Mouse (Mus musculus) limb, embryonic 10.5 days (tissue): ENCODE measurements at regions not wholly inside any gene's neighbourhood (a gene's known extent, or its start where the extent isn't known, plus 50 kb on each side); places are given as distances from the start of the nearest gene placed in this dataset.

ENCODE experiments used
- DNase-seq: peaks from one replicate; pipeline ENCODE4 v3.0.0-alpha.2; 2017; ENCODE audit warnings: low spot score
- H3K27ac ChIP-seq: fragments of 300-500 bp; sonication (generic); 2 replicates; pipeline ENCODE4 v1.5.1; 2016; ENCODE audit warnings: mild to moderate bottlenecking
- H3K27me3 ChIP-seq: fragments of 300-500 bp; sonication (generic); 2 replicates; pipeline ENCODE4 v1.6.1; 2016; ENCODE audit warnings: low read depth, mild to moderate bottlenecking; ENCODE audit not compliant: poor library complexity, severe bottlenecking
- H3K36me3 ChIP-seq: fragments of 300-500 bp; sonication (generic); 2 replicates; pipeline ENCODE4 v1.6.1; 2016; ENCODE audit warnings: mild to moderate bottlenecking, moderate library complexity
- H3K4me1 ChIP-seq: fragments of 300-500 bp; sonication (generic); 2 replicates; pipeline ENCODE4 v1.6.1; 2016
- H3K4me3 ChIP-seq: fragments of 300-500 bp; sonication (generic); 2 replicates; pipeline ENCODE4 v1.5.1; 2016; ENCODE audit warnings: mild to moderate bottlenecking, moderate library complexity
- H3K9me3 ChIP-seq: fragments of 300-500 bp; sonication (generic); replicated peaks from 2 replicates; pipeline ENCODE4 v1.6.1; 2016; ENCODE audit warnings: mild to moderate bottlenecking
- WGBS: fragments of 180-500 bp; shearing (Covaris S2); methylation state at CpG from one replicate; pipeline ENCODE4 v1.1.7; 2016; 5-methylcytosine and 5-hydroxymethylcytosine counted together

DNA sequence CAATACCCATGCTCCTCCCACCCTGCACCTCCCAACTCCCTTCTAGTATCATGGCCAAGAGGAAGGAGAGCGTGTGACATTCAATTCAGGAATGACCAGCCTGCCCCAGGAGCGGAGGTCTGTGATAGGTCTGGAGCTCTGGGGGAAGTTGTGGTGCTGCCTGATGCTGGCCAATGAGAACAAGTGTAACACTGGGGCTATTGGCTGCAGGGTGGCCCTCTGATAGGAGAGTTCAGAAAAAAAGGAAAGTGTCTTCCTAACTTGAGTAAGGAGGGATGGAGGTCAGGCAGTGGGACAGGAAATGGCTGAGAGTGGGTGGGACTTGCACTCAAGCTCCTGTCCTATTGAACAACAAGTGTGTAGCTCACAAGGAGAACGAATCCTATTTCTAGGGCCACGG is 111.7 kb upstream of the Rcn1 start:
- no peaks in the 10 kb centered on the region for H3K9me3 ChIP-seq
- WGBS, result 85% methylated on average over 4 of the region's 4 CpGs
- H3K4me1 ChIP-seq, result no peaks in the 10 kb centered on the region
- H3K27me3 ChIP-seq, result no peaks in the 10 kb centered on the region
- H3K36me3 ChIP-seq, result no peaks in the 10 kb centered on the region
- H3K27ac ChIP-seq, result no peak overlapping the region
- no peak overlapping the region for H3K4me3 ChIP-seq
- peak; percentile 25 for DNase-seq

DNA sequence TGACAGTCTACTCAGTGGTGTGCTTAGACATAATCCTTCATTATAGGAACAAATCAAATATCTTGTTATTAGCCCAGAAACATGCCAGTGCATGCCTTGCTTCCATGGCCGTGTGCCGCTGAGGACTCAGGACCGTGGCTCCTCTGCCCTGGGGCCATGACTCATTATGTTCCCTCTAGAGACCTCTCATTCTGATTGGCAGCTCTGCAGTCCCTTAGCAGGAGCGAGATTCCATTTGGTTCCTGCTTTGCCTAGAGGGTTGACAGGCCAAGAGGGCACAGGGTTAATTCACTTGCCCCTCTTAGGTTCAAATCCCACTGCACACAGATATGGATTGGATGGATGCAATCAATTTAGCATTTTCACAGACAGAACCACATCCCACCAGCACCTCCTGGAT is 112.6 kb upstream of the Rcn1 start:
- no peaks in the 10 kb centered on the region for H3K27me3 ChIP-seq
- 66% methylated on average over 4 of the region's 4 CpGs for WGBS
- no peaks in the 10 kb centered on the region for H3K9me3 ChIP-seq
- DNase-seq, result peak; percentile 28
- H3K4me3 ChIP-seq, result no peak overlapping the region
- no peak overlapping the region for H3K27ac ChIP-seq
- no peaks in the 10 kb centered on the region for H3K4me1 ChIP-seq
- no peaks in the 10 kb centered on the region for H3K36me3 ChIP-seq

DNA sequence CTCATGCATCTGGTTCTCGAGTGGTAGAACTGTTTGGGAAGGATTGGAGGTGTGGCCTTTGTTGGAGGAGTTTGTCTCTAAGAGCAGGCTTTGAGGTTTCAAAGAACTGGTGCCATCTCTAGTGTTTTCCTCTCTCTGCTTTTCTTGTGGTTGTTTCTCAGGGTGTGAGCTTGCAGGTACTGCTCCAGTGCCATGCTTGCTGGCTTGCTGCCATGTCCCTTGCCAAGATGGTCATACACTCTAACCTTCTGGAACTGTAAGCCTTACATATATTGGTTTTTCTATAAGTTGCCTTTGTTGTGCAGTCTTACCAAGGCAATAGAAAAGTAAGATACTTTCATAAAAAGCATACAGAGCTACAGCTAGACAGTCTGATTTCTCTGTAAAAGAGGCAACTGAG is 115.1 kb upstream of the Rcn1 start:
- 81% methylated on average over 1 of the region's 1 CpGs for WGBS
- Histone ChIP-seq H3K9me3 (no peaks in the 10 kb centered on the region), H3K4me3 (no peak overlapping the region), H3K27me3 (no peaks in the 10 kb centered on the region), H3K36me3 (no peaks in the 10 kb centered on the region), H3K27ac (no peak overlapping the region), H3K4me1 (no peaks in the 10 kb centered on the region)
- DNase-seq, result peak; percentile 3

DNA sequence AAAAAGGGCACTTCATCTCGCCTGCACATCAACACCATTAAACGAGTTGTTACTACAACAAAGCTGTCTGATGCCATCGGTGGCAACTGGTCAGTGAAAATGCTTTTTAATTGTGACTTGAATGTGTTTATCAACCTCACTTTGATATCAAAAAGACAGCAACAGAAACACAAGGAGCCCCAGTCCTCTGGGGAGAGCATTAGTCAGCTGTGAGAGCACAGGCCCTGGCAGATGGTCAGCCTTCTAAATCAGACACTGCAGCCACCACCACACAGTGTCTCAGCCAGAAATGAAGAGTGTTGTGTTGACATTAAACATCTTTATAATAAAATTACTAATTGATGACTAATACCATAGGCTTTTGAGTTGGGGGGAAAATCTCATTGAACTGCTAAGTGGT is 115.8 kb upstream of the Rcn1 start:
- H3K4me3 ChIP-seq, result no peak overlapping the region
- no peaks in the 10 kb centered on the region for H3K9me3 ChIP-seq
- no peaks in the 10 kb centered on the region for H3K27me3 ChIP-seq
- WGBS, result 83% methylated on average over 3 of the region's 3 CpGs
- no peaks in the 10 kb centered on the region for H3K36me3 ChIP-seq
- no peak for DNase-seq
- no peak overlapping the region for H3K27ac ChIP-seq
- H3K4me1 ChIP-seq, result no peaks in the 10 kb centered on the region

DNA sequence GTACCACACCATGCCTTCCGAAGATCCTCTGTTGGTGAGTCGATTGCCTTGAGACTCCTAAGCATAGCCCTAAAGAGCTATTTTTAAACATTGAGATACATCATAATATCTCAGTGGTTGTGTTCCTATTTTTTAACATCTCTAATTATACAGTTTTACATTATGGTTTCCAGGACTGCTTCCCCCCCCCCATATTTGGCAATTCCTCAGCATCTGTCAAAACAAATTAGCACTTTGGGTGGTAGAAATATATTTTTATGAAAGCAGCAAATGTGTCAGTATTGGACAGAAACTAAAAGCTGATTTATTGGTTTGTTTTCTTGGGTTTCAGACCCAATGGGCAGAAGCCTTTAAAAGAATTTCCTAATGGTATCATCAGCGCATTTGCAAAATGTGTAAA is 116.2 kb upstream of the Rcn1 start:
- Histone ChIP-seq H3K4me3 (no peak overlapping the region), H3K27me3 (no peaks in the 10 kb centered on the region), H3K9me3 (no peaks in the 10 kb centered on the region), H3K4me1 (no peaks in the 10 kb centered on the region), H3K27ac (no peak overlapping the region), H3K36me3 (no peaks in the 10 kb centered on the region)
- peak; percentile 2 for DNase-seq
- 91% methylated on average over 3 of the region's 3 CpGs for WGBS

DNA sequence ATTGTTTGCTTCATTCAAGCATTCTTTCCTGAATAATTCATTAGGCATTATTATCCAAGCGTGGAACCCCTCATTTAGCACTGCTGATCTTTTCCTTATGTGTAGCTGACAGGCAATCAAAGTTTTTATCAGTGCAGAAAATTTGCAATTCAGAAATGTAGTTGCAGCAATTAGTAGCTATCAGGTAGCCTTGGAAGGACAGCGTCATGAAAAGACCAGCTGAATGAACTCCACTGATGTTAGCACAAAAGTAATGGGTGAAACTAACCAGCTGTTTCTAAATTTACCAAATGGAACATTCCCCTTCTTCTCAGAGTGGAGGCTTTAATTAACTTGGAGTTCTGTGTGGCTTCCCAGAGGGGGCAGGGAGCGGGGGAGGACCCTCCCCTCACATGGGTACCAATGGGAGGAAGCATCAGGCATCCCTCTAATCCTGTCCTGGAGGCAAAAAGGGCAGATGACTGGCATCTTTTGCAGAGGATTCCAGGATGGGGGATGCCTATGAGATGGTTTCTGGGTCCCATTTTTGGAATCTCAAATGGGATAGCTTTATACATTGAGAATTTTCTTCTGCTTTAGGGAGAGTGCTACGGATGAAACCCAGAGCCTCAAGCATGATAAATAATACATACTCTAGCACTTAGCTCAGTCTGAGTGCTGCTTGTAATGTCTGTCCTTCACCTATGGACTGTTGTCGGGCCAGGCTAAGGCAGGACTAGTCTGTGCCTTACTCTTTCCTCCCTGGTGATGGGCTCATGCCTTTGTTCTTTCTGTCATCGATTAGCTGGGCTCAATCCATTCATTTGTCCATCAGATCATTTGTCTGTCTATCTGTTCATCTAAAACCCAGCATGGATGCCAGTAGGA is 117.4 kb upstream of the Rcn1 start:
- DNase-seq, result peak; percentile 20
- Histone ChIP-seq H3K9me3 (no peaks in the 10 kb centered on the region), H3K27me3 (no peaks in the 10 kb centered on the region), H3K36me3 (no peaks in the 10 kb centered on the region), H3K4me3 (no peak overlapping the region), H3K27ac (no peak overlapping the region), H3K4me1 (no peaks in the 10 kb centered on the region)
- WGBS, result 72% methylated on average over 6 of the region's 6 CpGs

DNA sequence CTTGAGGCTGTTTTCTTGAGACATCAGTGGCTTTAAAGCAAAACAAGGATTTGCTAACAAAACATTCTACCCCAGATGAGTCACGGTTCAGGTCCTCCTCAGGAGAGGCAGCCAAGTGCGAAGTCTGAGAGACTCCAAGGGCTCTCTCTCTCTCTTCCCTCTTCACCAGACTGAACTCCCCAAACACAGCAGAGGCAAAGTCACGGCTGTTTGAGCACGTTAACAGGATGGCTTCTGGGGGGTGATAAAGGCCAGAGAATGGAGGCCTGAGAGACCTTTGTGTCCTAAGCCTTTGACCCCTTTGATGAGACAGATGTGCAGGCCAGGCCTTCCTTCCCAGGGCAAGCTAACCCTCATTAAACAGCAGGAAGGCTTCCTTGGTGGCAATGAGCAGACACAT is 122.7 kb upstream of the Rcn1 start:
- Histone ChIP-seq H3K9me3 (no peaks in the 10 kb centered on the region), H3K27me3 (0 out of 2 replicates have a peak, but pooled peaks cover 3% of the 10 kb centered on the region), H3K4me3 (no peak overlapping the region), H3K27ac (no peak overlapping the region), H3K36me3 (no peaks in the 10 kb centered on the region), H3K4me1 (peaks cover 9% of the 10 kb centered on the region; the same call in 1 of the 2 replicates)
- WGBS, result 22% methylated on average over 4 of the region's 4 CpGs
- peak; percentile 18 for DNase-seq

DNA sequence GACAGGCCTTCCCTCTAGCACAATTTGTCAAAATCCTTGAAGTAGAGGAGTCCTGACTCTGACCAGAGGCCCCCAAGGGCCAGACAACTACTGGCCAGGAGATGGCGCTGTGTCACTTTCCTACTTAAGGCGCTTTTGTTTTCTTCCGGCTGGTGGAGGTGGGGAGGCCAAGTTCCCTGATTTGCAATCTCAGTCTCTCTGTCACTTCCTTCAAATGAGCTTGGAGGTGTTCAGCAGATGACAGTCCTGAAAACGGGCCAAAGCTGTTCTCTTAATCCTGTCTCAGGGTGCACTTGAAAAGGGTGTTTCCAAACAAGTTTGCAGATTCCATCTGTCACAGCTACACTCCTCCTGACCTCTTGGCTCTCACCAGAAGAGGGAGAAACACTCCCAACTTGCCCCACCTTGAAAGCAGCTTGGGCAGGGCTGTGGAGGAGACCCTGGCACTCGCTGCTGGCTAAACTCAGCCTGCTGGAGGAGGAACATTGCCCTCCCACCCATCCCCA is 124.2 kb upstream of the Rcn1 start:
- 9% methylated on average over 5 of the region's 5 CpGs for WGBS
- DNase-seq, result peak; percentile 70

DNA sequence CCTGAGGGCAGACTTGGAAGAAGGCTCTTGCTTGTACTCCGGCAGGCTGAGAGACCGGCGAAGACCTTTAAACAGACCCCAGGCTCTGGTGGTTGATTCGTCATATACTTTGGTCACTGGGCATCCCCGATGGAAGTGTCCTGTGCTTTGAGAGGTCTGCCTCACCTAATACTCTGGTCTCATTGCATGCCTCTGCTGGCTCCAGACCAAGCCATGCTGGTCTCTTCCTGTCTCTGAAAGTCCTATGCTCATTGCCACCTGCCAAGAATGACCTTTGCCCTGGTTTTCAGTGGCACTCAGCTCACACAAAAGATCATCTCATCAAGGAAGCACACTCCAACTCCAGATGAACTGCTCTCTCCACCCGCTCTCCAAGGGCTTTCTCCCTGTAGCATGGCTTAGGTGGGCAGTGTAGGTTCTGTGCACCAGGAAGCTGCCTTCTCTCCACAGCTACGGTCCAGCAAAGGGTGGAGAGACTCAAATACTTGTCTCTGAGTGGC is 126.0 kb upstream of the Rcn1 start:
- H3K9me3 ChIP-seq, result no peaks in the 10 kb centered on the region
- DNase-seq, result no peak
- H3K27ac ChIP-seq, result no peak overlapping the region
- H3K4me1 ChIP-seq, result peaks cover 9% of the 10 kb centered on the region; the same call in 1 of the 2 replicates
- no peak overlapping the region for H3K4me3 ChIP-seq
- WGBS, result 76% methylated on average over 7 of the region's 7 CpGs
- 0 out of 2 replicates have a peak, but pooled peaks cover 3% of the 10 kb centered on the region for H3K27me3 ChIP-seq
- H3K36me3 ChIP-seq, result no peaks in the 10 kb centered on the region

More for the DNA sequence above, 124.2 kb upstream of the Rcn1 start:
- H3K4me1 ChIP-seq, result peaks cover 9% of the 10 kb centered on the region; the same call in 1 of the 2 replicates
- H3K9me3 ChIP-seq, result no peaks in the 10 kb centered on the region
- no peak overlapping the region for H3K27ac ChIP-seq
- no peaks in the 10 kb centered on the region for H3K36me3 ChIP-seq
- H3K27me3 ChIP-seq, result 0 out of 2 replicates have a peak, but pooled peaks cover 3% of the 10 kb centered on the region
- H3K4me3 ChIP-seq, result no peak overlapping the region

DNA sequence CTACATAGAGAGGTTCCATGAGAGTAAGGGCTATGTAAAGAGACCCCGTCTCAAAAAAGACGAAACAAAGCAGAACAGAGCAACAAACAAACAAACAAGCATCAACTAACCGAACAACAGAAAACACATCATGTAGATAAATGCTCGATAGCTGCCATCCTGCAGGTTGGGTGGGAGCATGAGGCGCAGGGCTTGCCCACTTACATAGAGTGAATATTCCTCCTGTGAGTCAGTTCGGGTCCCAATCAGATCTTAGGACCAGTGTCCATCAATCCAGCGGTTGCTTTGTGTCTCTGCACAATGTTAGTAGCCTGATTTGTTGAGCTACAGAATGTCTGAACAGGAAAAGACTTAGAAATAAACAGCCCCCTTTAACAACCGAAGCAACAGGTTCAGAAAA is 129.4 kb upstream of the Rcn1 start:
- H3K4me3 ChIP-seq, result no peak overlapping the region
- WGBS, result 93% methylated on average over 8 of the region's 8 CpGs
- no peaks in the 10 kb centered on the region for H3K9me3 ChIP-seq
- H3K27ac ChIP-seq, result no peak overlapping the region
- H3K36me3 ChIP-seq, result no peaks in the 10 kb centered on the region
- H3K4me1 ChIP-seq, result peaks cover 1% of the 10 kb centered on the region; the same call in 1 of the 2 replicates
- DNase-seq, result no peak
- H3K27me3 ChIP-seq, result no peaks in the 10 kb centered on the region

DNA sequence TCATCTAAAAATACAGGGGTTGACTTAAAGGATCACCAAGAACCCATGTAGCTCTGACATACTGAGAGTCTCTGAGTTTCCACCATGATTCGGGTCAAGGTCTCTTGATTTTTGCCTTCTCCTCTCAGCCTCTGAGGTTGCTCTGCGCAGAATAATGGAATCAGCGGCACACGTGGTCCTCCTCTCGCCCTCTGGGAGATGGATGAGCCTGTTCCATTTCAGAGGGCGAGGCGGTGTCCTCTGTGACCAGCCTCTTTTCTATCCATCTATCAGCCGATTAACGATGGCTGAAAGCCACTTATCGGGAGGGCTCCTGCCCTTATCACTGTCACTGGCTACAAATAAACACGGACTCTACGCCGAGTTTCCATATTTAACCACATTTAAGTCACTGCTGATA is 124.6 kb upstream of the Pax6 start:
- 88% methylated on average over 13 of the region's 13 CpGs for WGBS
- no peak for DNase-seq
- H3K27ac ChIP-seq, result no peak overlapping the region
- no peak overlapping the region for H3K4me3 ChIP-seq
- no peaks in the 10 kb centered on the region for H3K27me3 ChIP-seq
- no peaks in the 10 kb centered on the region for H3K4me1 ChIP-seq
- no peaks in the 10 kb centered on the region for H3K9me3 ChIP-seq
- no peaks in the 10 kb centered on the region for H3K36me3 ChIP-seq

DNA sequence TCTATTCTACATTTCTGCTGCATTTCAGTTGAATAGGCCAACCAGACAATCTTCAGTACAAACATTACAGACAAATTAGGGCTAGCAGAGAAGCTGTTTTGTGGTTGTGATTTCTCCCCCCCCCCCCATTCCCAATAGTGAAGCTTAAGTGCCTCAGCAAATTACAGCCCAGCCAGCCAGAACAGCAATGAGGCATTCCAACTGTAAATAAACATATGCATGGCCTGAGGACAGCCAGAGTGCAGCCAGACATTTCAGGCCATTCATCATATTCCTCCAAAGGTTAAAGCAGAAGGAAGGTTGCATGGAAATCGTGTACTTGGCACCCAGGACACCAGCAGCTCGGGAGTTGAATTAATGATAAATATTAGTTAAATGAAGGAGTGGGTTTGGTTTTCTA is 116.6 kb upstream of the Pax6 start:
- H3K9me3 ChIP-seq, result no peaks in the 10 kb centered on the region
- WGBS, result 77% methylated on average over 2 of the region's 2 CpGs
- H3K27ac ChIP-seq, result no peak overlapping the region
- no peak for DNase-seq
- no peaks in the 10 kb centered on the region for H3K36me3 ChIP-seq
- H3K27me3 ChIP-seq, result no peaks in the 10 kb centered on the region
- H3K4me1 ChIP-seq, result no peaks in the 10 kb centered on the region
- no peak overlapping the region for H3K4me3 ChIP-seq

DNA sequence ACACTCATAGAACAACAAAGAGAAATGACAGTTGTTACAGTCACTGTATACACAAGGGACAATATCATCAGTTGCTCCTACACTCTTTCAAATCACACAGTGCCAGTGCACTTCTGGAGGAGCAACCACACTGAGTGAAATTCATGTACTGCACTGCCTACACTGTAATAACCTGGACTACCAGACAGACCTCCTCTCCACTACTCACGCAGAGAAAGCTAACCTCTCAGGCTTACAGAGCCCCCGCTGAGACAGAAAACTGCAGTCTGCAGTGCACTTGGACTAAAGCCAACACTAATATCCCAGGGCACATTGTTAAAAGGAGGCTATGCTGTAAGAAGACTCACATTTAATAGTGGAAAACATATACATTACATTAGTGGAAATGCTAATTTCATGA is 81.9 kb upstream of the Pax6 start:
- H3K4me3 ChIP-seq, result no peak overlapping the region
- 80% methylated on average over 2 of the region's 2 CpGs for WGBS
- no peak for DNase-seq
- no peak overlapping the region for H3K27ac ChIP-seq
- H3K4me1 ChIP-seq, result no peaks in the 10 kb centered on the region
- H3K27me3 ChIP-seq, result no peaks in the 10 kb centered on the region
- no peaks in the 10 kb centered on the region for H3K9me3 ChIP-seq
- H3K36me3 ChIP-seq, result no peaks in the 10 kb centered on the region
